Mouse (Mus musculus) right cerebral cortex, adult 18-20 months (tissue): ENCODE data around the gene Rab43.

Source experiments
- DNase-seq: peaks from one replicate; pipeline ENCODE4 v3.0.0; 2022; ENCODE audit warnings: mixed read lengths

The Rab43 gene

DNA sequence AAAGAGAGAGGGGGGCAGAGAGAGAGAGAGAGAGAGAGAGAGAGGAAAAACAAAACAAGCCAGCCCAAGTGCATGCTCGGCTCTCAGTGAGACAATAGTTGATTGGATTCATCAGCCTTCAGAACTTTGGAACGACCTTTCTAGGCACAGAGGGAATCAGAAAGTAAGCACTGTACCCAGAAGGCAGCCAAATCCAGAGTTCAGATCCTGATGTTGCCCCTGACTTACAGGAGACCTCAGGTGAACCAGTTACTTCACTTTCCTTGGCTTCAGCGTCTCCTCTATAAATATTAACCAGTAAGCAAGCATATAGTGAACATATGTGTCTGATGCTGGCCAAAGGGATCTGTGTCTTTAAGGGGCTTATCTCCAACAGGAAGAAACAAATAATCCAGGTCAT lies 3.4 kb downstream of the Rab43 start:
- DNase-seq = no peak

DNA sequence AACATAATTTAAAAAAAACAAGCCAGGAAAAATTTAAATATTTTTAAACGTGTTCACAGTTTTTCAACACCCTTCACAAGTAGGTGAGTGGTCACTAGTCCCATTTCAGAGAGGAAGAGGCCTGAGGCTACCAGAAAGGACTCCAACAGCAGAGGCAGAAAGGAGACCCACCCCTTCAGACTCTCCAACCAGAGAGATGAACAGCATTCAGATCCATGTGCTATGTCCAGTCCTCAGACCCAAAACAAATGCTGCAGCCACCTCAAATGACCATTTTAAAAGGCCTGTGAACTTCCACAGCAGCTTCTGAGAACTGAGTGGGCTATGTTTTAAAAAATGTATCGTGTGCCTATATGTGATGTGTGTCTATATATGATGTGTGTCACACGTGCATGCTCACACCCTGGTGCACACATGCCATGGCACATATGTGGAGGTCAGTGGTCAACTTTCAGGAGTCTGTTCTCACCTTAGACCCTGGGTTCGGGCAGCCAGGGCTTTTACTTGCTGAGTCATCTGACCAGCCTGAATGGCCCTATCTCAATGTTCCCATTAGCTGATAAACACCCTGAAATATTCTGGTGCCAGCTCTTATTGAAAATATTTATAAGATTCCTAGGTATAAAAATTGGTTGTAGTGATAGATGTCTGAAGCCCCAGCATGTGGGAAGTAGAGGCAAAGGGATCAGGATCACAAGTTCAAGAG lies 4.1 kb downstream of the Rab43 start:
- DNase-seq = no peak

DNA sequence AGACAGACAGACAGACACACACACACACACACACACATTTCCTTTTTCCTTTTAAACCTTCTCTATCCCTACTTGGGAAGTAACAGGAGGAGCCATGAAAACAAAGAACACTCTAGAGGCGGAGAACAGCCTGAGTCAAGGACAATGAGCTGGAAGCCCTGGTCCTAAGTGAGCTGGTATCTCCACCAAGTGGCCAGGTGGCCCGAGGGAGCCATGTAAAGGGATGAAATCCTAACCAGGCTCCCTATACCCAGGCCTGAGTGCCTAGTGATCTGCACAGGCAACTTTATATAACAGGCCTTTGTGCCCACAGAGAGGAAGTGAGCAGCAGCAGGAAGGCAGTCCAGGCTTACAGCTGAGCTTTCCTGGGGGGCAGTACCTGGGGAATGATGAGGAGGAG lies 5.1 kb downstream of the Rab43 start:
- DNase-seq = no peak

DNA sequence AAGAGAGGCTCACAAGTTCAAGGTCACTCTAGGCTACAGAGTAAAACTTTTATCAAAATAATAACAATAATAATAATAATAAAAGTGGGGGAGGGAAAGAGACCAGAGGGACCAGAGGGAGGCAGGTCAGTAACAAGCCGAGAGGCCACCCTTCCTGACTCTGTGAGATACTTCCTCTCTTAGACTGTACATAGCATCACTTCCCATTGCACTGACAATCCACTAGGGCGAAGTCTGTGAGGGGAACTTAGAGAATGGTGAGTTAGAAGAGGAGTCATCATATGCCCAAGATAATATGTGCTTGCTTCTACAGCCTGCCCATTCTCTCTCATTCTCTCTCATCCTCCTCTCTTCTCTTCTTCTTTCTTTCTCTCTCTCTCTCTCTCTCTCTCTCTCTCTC lies 5.9 kb downstream of the Rab43 start:
- DNase-seq = no peak

DNA sequence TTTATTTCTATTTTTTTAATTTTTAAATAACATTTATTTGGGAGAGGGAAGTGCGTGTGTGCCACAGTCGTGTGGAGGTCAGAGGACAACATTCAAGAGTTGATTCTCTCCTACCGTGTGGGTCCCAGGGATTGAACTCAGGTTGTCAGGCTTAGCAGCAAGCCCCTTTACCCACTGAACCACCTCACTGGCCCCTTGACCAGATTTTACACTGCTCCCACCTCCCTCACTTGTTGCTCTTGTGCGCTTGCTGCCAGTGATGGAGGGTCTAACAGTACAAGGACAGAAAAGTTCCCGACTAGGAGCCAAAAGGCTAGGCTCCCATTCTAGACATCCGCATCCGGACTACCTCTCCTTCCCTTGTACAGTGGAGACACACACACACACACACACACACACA lies 6.5 kb downstream of the Rab43 start:
- DNase-seq = no peak

DNA sequence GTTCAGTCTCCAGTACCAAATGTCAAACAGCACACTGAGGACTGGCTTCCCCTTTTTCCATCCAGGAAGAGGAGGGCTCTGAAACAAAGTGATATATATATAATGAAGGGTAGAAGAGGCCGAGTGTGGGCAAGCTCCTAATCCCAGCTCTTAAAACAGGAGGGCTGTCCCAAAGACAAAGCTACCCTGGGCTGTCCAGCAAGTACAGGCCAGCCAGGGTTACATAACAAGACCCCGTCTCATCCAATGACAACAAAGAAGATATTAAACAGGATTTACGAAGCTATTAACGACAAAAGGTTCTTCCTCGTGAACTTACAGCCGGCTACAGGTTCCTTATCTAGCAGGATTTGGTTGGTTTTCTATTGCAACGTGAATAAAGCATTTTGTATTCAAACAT lies 7.1 kb downstream of the Rab43 start:
- no peak for DNase-seq

DNA sequence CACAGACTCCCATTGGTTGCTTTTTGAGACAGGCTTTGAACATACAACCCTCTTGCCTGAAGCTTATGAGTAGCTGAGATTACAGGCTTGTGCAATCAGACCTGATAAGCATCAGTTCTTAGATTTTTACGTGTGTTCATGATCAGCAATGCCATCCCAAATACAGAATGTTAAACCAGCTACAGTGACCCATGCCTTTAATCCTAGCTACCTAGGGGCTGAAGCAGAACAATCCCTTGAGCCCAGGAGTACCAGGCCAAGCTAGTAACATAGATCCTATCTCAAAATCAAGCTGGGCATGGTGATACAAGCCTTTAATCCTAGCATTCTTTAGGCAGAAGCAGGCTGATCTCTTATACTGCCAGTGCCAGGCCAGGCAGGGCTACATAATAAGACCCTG lies 7.9 kb downstream of the Rab43 start:
- DNase-seq = no peak

DNA sequence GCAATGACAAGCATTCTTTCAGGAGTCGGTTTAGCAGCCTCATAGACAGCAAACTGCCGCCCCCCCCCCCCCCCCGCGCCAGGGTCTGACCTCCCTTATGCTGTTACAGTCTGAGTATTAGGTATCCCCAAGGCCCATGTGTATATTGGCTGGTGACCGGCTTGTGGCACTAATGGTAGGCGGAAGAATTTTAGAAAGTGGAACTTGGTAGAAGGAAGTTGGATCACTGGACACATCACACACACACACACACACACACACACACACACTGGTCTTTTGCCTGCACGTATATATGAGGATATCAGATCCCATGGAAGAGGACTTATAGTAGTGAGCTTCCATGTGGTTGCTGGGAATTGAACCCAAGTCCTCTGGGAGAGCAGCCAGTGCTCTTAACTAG lies 9.5 kb downstream of the Rab43 start:
- DNase-seq = no peak

DNA sequence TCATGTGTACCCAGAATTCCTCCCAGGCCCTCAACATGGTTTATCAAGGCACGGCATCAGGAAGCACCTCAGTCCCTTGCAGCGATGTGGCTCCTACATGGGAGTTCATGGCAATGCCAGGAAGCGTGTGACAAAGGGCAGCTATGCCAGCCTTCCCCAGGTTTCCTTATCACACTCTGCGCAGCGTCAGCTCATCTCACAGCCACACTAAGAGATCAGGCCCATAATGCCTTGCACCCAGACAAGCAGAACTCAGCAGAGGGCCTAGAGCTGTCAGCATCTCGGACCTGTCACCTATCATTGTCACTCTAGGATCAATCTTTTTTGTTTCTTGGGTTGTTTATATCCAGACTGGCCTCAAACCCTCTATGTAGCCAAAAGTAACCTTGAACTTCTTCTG lies 12.4 kb downstream of the Rab43 start:
- no peak for DNase-seq

DNA sequence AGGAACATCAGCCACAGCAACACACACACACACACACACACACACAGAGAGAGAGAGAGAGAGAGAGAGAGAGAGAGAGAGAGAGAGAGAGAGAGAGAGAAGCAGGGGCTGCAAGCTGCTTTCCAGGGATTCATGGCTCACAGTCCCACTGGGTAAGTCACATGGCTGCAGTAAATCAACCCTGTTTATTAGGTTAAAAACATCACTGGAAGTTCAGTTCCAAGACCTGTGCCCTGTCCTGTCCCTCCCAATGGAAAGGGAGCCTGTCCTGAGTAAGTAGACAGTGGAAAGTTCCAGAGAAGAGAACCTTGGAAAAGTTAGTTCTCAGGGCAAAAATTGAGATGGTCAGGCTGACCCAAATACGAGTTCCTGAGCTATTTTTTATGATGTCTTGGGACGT lies 14.6 kb downstream of the Rab43 start:
- no peak for DNase-seq

DNA sequence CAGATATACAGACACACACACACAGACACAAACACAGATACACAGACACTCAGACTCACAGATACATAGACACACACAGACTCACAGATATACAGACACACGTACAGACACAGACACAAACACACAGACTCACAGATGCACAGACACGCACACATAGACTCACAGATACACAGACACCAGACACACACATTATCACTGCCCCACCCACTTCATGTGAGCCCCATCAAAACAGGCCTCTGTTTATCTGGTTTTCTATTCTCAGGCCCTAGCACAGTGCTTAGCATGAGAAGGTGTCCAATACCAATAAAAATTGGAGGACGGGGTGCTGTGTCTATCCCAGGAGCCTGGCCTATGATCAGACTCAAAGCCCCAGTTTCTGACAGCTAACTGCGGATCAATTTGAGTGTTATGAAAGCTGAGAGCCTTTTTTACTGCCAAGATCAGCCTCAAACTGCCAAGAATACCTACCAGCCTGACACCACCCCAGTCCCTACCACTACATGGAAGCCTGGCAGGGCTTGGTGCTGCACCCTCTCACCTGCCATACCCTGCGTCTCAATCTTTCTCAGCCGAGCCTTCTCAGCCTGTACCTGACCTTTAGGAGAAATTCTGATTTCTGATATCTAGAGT lies 15.6 kb downstream of the Rab43 start:
- DNase-seq = no peak

DNA sequence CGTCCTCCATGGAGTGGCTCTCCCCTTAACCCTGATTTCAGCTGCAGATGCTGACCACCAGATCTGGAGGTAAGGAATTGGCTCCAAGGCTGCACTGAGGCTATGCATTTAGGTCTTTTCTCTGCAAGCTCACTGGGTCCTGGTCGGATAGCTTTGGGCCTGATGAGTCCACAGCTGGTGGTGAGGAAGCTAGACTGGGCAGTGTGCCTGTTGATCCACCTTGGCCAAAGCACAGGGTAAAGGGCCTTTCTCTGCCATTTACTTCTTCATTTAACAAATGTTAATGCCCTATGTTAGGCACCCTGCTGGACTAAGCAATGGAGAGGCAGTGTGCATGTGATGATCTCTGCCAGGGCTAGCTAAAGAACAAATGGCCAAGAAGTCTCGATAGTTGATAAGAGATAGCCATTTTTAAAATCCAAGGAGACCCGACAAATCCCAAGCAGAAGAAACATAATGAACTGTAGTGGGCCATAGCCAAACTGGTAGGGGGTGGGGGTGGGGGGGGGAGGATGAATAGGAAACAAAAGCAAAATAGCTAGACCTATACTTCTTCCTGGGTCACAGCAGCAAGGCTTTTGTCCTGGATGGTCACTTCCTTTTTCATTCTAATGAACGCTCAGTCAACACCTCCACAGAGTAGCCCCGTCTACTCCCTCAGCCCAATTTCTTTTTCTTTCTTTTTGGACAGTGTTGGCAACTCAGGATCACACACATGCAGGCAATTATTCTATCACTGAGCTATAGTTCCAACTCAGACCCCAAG lies 16.4 kb downstream of the Rab43 start:
- DNase-seq = no peak

DNA sequence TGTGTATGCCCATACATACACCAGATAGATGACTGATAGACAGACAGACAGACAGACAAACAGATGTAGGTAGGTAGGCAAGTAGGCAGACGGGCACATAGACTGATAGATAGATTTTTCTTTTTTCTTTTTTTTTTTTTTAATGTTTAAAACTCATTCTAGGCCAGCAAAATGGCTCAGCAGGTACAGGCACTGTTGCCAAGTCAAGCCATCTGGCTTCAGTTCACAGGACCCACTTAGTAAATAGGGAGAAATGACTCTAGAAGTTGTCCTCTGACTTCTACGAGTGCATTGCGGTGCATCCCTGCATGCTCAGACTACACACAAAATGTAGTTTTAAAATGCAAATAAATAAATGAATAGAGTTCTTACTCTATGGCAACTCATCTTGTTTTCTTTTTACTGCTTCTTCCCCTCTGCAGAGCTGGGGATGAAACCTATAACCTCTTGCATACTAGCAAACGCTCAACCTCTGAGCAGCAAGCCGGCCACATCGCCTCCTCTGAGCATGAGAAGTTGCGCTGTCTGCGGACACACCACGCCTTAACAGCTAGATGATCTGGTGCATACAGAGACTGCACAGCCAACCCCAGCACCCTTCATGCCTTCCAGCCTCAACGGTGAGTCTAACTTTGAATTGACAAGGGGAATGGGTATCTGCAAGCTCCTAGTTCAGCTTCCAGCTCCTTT lies 18.0 kb downstream of the Rab43 start:
- DNase-seq = no peak

DNA sequence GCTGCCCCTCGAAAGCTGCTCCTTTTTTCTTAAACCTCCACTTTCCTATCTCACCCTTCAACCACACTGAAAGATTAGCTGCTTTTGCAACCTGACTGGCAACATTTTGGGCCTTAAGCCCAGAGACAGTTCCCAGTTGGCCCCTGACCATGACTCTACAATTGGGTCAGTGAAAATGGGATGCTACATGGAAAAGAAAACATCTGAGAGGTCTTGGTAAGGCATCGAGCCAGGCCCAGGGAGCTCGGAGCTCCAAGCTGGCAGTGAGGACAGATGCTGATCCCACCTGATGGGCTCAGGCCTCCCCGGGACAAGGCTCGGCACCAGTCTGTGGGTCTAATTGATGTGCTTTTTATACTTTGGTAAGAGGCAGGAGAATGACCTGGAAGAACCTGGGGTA lies 20.1 kb downstream of the Rab43 start:
- DNase-seq = no peak

DNA sequence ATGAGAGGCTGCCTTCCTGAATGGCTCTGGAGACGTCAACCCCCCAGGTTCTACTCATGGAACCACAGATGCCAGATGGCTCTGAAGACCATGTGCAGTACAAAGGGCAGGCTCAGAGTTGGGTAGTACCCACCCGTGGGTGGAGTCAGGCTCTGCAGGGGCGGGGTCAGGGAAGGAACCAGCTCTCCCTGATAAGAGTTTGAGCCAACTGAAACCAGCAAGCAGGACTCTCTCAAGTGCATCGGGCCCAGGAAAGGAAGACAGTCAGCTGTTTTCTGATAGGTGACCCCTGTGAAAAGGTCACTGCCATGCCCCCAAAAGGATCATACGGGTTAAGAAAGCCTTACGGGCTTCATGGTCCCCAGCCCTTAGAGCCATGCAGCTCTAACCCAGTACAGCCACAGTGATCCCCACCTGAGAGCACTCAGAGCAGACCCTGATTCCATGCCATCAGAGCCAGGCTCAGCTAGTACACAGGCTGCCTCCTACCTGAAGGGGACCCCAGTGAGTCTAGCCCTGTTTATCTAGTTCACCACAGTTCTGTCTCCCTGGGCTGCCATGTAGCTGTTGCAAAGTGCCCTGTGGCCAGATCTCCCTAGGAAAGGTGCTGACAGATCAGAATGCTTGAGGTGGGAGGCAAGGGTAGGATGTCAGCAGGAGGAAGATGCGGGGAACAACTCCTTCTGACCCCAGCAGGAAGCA lies 21.0 kb downstream of the Rab43 start:
- DNase-seq = no peak

DNA sequence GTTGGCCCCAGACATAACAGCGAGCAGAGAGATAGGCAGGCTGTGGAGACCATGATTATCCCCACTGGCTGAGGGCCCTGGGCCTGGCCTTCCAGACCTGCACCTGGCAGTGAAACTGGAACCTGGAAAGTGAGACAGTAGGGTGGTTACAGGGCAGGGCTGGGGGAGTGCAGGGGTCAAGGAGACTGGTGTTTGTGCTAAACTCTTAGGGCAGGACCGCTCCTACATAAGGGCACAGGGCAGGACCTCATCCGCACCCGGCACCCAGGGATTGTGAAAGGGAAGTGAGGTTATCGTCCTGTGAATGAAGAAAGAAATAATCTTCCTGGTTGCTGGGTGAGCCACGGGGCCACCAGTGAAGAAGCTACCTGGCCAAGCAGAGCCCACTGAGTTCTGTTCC lies 22.2 kb downstream of the Rab43 start:
- no peak for DNase-seq

DNA sequence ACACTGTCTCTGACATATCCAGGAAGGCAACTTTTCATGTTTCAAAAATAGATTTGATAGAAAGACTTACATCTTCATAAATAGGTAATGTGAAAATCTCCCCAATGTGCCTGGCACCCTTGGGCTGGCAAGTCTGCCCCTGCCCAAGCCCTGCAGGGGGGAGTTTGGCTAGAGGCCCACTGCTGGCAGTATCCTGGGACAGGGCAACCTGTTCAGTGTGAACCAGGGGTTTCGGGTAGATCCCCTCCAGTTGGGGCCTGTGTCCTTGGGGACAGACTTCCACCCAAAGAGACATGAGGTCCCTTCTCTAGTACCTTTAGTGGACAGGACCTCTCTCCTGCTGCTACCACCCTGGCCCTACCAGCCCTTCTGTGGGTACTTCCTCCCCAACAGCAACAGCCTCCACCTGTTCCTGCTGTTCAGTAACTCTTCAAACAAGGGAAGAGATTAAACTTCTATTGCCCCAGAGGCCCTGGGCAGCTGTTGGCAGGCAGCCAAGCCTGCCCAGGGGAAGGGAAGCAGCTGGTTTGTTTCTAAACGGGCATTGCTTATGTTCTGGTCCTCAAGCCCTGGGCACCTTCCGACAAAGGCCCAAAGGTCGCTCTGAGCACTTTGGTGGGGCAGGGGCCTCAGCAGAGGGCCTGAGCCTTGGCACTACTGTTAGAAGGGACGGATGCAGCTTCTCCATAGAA lies 22.9 kb downstream of the Rab43 start:
- DNase-seq = no peak

DNA sequence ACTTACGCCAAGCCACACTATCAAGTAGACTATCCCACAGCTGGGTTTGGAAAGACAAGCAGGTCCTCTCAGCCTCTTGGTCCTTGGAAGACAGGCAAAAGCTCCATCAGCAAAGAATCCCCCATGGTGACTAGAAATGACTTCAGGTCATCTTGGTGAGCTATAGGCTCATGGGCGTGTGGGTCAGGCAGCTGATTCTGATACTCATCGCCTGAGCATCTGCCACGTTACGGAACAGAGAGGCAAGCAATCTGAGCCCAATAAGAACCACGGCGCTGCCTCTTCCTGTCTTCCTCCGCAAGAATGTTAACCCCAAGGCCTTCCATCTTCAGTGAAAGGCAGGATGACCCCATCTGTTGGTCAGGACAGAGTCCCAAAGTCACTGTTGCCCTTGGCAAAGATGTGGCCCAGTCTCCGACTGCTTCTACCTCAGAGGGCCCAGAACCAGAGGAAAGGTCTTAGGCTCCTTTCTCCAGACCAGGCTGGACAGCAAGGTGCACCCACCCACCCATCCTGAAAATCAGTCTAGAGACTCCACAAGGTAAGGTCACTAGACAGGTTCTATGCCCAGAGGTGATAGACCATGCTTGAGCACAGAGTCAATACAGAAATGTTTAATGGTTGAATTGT lies 23.6 kb downstream of the Rab43 start:
- DNase-seq = no peak

DNA sequence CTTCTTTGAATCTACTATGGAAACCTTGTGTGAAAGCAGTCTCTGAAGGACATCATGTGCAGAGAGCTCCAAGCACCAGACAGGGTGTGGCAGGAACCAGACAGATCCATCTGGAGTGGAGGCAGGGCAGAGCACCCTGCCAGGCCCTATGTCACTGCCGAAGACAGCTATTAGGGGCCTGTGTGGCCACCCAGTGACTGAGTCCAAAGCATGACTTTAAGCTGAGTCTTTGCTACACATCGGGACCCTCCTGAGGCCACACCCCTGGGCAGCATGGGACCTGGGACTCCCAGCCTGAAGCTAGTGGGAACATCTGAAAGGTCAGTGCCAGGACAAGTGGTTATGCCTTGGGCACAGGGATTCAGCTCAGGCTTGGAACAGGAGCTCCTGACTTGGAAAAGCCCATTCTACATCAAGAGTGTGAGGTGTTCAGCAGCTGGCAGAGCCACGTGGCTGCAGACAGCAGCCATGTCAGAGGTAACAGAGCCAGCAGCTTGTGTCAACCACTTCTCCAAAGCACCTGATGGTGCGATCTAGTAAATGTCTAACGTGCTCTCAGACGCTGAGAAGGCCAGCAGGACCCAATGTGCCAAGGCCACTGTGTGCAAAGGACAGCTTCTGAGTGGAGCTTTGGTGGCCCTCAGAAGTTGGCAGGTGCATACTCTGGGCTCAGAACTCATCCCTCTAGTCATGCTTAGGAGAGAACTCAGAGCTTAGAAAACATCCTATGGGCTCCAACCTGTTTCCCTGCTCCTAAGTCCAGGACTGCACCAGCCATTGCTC lies 24.7 kb downstream of the Rab43 start:
- no peak for DNase-seq

DNA sequence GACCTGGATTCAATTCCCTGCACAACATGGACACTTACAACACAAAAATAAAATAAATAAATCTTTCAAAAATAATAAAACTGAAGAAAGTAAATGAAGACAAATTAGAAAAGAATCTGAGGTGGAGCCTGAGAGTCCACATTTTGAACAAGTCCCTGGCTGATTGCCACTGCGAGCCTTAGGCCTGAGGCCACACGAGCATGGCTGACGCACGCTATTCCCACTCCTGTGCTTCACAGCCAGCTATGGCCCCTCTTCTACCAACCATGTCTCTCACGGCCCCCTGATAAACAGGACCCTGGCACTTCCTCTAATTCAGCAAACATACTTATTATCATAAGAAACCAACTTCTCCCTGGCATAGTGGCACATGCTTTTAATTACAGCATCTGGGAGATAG lies 25.3 kb downstream of the Rab43 start:
- DNase-seq = no peak

DNA sequence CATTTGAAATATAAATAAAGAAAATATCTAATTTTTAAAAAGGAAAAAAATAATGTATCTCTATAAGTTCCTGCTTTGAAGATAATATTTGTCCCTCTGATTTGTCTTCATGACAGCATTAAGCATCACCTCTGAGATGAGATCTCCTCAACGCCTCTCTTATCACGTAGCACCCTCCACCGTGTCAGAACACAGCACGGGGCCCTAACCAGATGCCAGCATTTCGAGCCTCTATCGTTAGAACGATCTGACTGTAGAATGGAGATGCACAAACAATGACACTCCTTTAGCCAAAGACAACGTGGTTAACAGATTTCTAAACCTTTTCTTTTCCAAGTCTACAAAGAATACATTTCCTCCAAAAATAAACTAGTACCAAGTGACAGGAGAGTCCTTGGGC lies 27.9 kb downstream of the Rab43 start:
- no peak for DNase-seq
